Mouse (Mus musculus) ES-Bruce4 (cell line): ENCODE data around the gene Pm20d2.

Experiments used
- CTCF ChIP-seq: IDR thresholded peaks from one replicate; pipeline ENCODE4 v1.8.1; 2011; ENCODE audit warnings: low read depth, low read length
- POLR2A ChIP-seq: IDR thresholded peaks from one replicate; pipeline ENCODE4 v1.8.1; 2011; ENCODE audit warnings: low read length; ENCODE audit not compliant: insufficient read depth

DNA sequence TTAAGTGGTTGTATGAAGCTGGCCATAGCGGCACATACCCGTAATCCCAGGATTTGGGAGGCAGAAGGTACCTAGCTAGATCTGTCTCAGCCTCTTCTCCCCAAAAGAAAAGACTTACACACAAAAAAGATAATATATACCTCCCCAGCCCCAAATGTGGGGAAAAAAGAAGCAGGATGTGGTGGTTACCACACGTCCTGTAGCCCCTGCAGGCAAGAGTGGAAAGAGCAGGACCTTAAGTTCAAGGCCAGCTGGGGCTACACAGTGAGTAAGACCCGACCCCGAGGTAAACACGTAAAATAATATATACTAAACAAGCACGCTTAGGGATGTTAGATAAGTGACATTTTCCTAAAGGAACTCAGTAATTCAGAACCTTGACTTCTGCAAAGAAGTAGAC is 37.6 kb upstream of the Pm20d2 start:
- TF ChIP-seq CTCF = no peak
- no peak for TF ChIP-seq POLR2A
